Mouse (Mus musculus) C2C12 (cell line): ENCODE data around the gene Ptrh2. TPM values are rescaled to one million over a fixed set of nuclear protein-coding genes. Genes with fewer than 3 reads are reported as not detected.

Source experiments
- H3K27me3 ChIP-seq: one replicate; pipeline ENCODE4 v1.6.1; 2011; ENCODE audit not compliant: control insufficient read depth, insufficient read depth, insufficient read length
- H3K36me3 ChIP-seq: one replicate; pipeline ENCODE4 v1.6.1; 2011; ENCODE audit not compliant: control insufficient read depth, insufficient read depth
- H3K4me3 ChIP-seq: one replicate; pipeline ENCODE4 v1.5.1; 2011; ENCODE audit warnings: mild to moderate bottlenecking, control low read depth; ENCODE audit not compliant: poor library complexity, insufficient read depth, severe bottlenecking
- H3K79me2 ChIP-seq: one replicate; pipeline ENCODE4 v1.6.1; 2011; ENCODE audit not compliant: control insufficient read depth, insufficient read depth
- H3K79me3 ChIP-seq: one replicate; pipeline ENCODE4 v1.6.1; 2011; ENCODE audit warnings: low read depth, control low read depth
- H3ac ChIP-seq: one replicate; pipeline ENCODE3; 2011; ENCODE audit warnings: low read depth; ENCODE audit not compliant: control insufficient read depth, insufficient read length
- CEBPB ChIP-seq: IDR thresholded peaks from one replicate; pipeline ENCODE4 v1.6.1; 2011; ENCODE audit warnings: low read depth, mild to moderate bottlenecking, control low read depth, moderate library complexity
- CTCF ChIP-seq: IDR thresholded peaks from one replicate; pipeline ENCODE4 v1.5.1; 2011; ENCODE audit not compliant: control insufficient read depth, insufficient read depth, insufficient read length
- FOSL1 ChIP-seq: IDR thresholded peaks from one replicate; pipeline ENCODE4 v1.8.0; 2011; ENCODE audit warnings: mild to moderate bottlenecking, low read length; ENCODE audit not compliant: poor library complexity, insufficient read depth, severe bottlenecking
- MAX ChIP-seq: IDR thresholded peaks from one replicate; pipeline ENCODE4 v1.6.1; 2011; ENCODE audit warnings: mild to moderate bottlenecking, control low read depth
- MYOD1 ChIP-seq: IDR thresholded peaks from one replicate; pipeline ENCODE4 v1.6.1; 2011; ENCODE audit warnings: low read depth; ENCODE audit not compliant: control insufficient read depth, insufficient read length
- MYOG ChIP-seq: IDR thresholded peaks from one replicate; pipeline ENCODE4 v1.6.1; 2011; ENCODE audit not compliant: control insufficient read depth, insufficient read length; ENCODE audit errors: extremely low read depth
- USF1 ChIP-seq: IDR thresholded peaks from one replicate; pipeline ENCODE4 v1.6.1; 2011; ENCODE audit warnings: low read depth, mild to moderate bottlenecking, control low read depth, moderate library complexity
- polyA plus RNA-seq: library from polyadenylated mRNA; unstranded; fragments of >200 nt; fragmentation: generic; extraction: Trizol; gene quantifications from one replicate; pipeline ENCODE4 v1.2.1, GENCODE M21; 2012; ENCODE audit warnings: missing spikeins

Ptrh2 gene
- polyA plus RNA-seq, 1 experiment, result 23.0 TPM

GRCm38 (mm10) chr11:86701151-86701550, 17.4 kb downstream of the Ptrh2 start:
- Histone ChIP-seq H3K79me3 (no peaks in the 10 kb centered on the region), H3K36me3 (peaks cover 98% of the 10 kb centered on the region), H3K27me3 (no peaks in the 10 kb centered on the region), H3K79me2 (no peaks in the 10 kb centered on the region), H3K4me3 (no peak overlapping the region), H3ac (no peak overlapping the region)
- TF ChIP-seq MYOD1 (no peak), CTCF (no peak), MYOG (no peak), CEBPB (no peak), MAX (no peak), FOSL1 (no peak), USF1 (no peak)

GRCm38 (mm10) chr11:86714606-86715005, 30.8 kb downstream of the Ptrh2 start:
- H3K4me3 ChIP-seq, result no peak overlapping the region
- H3K36me3 ChIP-seq, result peaks cover 97% of the 10 kb centered on the region
- peaks cover 2% of the 10 kb centered on the region for H3K79me3 ChIP-seq
- no peak overlapping the region for H3ac ChIP-seq
- peaks cover 18% of the 10 kb centered on the region for H3K79me2 ChIP-seq
- H3K27me3 ChIP-seq, result no peaks in the 10 kb centered on the region
- TF ChIP-seq MYOD1 (no peak), CEBPB (no peak), USF1 (no peak), CTCF (no peak), MYOG (no peak), MAX (no peak), FOSL1 (no peak)

- H3K79me3 ChIP-seq, result peaks cover 2% of the 10 kb centered on the region
- H3K79me2 ChIP-seq, result peaks cover 18% of the 10 kb centered on the region
- no peak overlapping the region for H3K4me3 ChIP-seq
- no peak for TF ChIP-seq MYOD1
- no peak for TF ChIP-seq MAX
- TF ChIP-seq FOSL1, result no peak
- TF ChIP-seq CEBPB, result no peak
- TF ChIP-seq CTCF, result no peak
- no peak for TF ChIP-seq MYOG
- TF ChIP-seq USF1, result no peak
- peaks cover 97% of the 10 kb centered on the region for H3K36me3 ChIP-seq
- no peak overlapping the region for H3ac ChIP-seq
- H3K27me3 ChIP-seq, result no peaks in the 10 kb centered on the region
These were observed 33.7 kb downstream of the Ptrh2 start for GRCm38 (mm10) chr11:86717306-86718065.

- Histone ChIP-seq H3K79me3 (peaks cover 2% of the 10 kb centered on the region), H3ac (no peak overlapping the region), H3K36me3 (peaks cover 97% of the 10 kb centered on the region), H3K79me2 (peaks cover 17% of the 10 kb centered on the region), H3K27me3 (no peaks in the 10 kb centered on the region), H3K4me3 (no peak overlapping the region)
- no peak for TF ChIP-seq MYOG
- TF ChIP-seq MAX, result no peak
- no peak for TF ChIP-seq MYOD1
- no peak for TF ChIP-seq CEBPB
- TF ChIP-seq FOSL1, result no peak
- no peak for TF ChIP-seq USF1
- TF ChIP-seq CTCF, result no peak
These were observed 34.6 kb downstream of the Ptrh2 start for GRCm38 (mm10) chr11:86718369-86718768.

GRCm38 (mm10) chr11:86719390-86719789, 35.6 kb downstream of the Ptrh2 start:
- Histone ChIP-seq H3K4me3 (no peak overlapping the region), H3ac (no peak overlapping the region), H3K36me3 (peaks cover 96% of the 10 kb centered on the region), H3K27me3 (no peaks in the 10 kb centered on the region), H3K79me3 (peaks cover 2% of the 10 kb centered on the region), H3K79me2 (peaks cover 8% of the 10 kb centered on the region)
- TF ChIP-seq USF1 (no peak), CEBPB (no peak), FOSL1 (no peak), CTCF (no peak), MYOG (no peak), MYOD1 (no peak), MAX (no peak)
